Mouse (Mus musculus) lung, postnatal 25 days (tissue): ENCODE results near the gene Sdc3.
A peak's percentile ranks its signal among the peaks of the same experiment; 100 is the strongest.

ENCODE experiments used
- DNase-seq: peaks from one replicate; pipeline ENCODE4 v3.0.0; 2022; ENCODE audit warnings: low spot score

Gene Sdc3

GRCm38 (mm10) chr4:130792376-130793179 is at the start of gene Sdc3:
Gene Sdc3, plus strand, starts transcription at chr4:130792537.
- DNase-seq, result no peak

- no peak for DNase-seq
These were observed 48.3 kb upstream of the Sdc3 start for GRCm38 (mm10) chr4:130744058-130744457.

- no peak for DNase-seq
These were observed 46.6 kb upstream of the Sdc3 start for GRCm38 (mm10) chr4:130745561-130746306.

GRCm38 (mm10) chr4:130749566-130749965 is 42.8 kb upstream of the Sdc3 start:
- DNase-seq, result no peak

GRCm38 (mm10) chr4:130751966-130752365 is 40.4 kb upstream of the Sdc3 start:
- no peak for DNase-seq

GRCm38 (mm10) chr4:130752591-130752990 is 39.7 kb upstream of the Sdc3 start:
- no peak for DNase-seq

- DNase-seq, result no peak
These were observed 38.6 kb upstream of the Sdc3 start for GRCm38 (mm10) chr4:130753755-130754154.

GRCm38 (mm10) chr4:130754776-130755175 is 37.6 kb upstream of the Sdc3 start:
- no peak for DNase-seq

- DNase-seq, result no peak
These were observed 32.5 kb upstream of the Sdc3 start for GRCm38 (mm10) chr4:130759875-130760274.

GRCm38 (mm10) chr4:130761809-130762208 is 30.5 kb upstream of the Sdc3 start:
- peak; percentile 31 for DNase-seq

GRCm38 (mm10) chr4:130765399-130766160 is 26.8 kb upstream of the Sdc3 start:
- DNase-seq, result no peak

GRCm38 (mm10) chr4:130766387-130766786 is 25.9 kb upstream of the Sdc3 start:
- no peak for DNase-seq

GRCm38 (mm10) chr4:130766926-130767325 is 25.4 kb upstream of the Sdc3 start:
- no peak for DNase-seq

GRCm38 (mm10) chr4:130773899-130774298 is 18.4 kb upstream of the Sdc3 start:
- DNase-seq, result no peak

GRCm38 (mm10) chr4:130774822-130775221 is 17.5 kb upstream of the Sdc3 start:
- DNase-seq, result no peak

- no peak for DNase-seq
These were observed 14.7 kb upstream of the Sdc3 start for GRCm38 (mm10) chr4:130777647-130778046.

- DNase-seq, result no peak
These were observed 13.3 kb upstream of the Sdc3 start for GRCm38 (mm10) chr4:130779037-130779436.

- no peak for DNase-seq
These were observed 9.8 kb upstream of the Sdc3 start for GRCm38 (mm10) chr4:130782492-130782891.

- DNase-seq, result no peak
These were observed 7.6 kb upstream of the Sdc3 start for GRCm38 (mm10) chr4:130784755-130785154.

GRCm38 (mm10) chr4:130787530-130787929 is 4.8 kb upstream of the Sdc3 start:
- DNase-seq, result no peak

- DNase-seq, result peak; percentile 82
These were observed 2.2 kb upstream of the Sdc3 start for GRCm38 (mm10) chr4:130790180-130790579.

GRCm38 (mm10) chr4:130791811-130792375 is 444 bp upstream of the Sdc3 start:
- DNase-seq, result no peak
